Mouse (Mus musculus) regulatory T cell (primary cell): ENCODE results near the gene Spag4.

Experiments
- in situ Hi-C: fragments of 300-600 bp; cut with MboI, MseI; formaldehyde crosslinking; loops from one replicate; pipeline ENCODE4 v1.15.1; 2025; ENCODE audit warnings: high pct_unique_total_duplicates

The Spag4 gene

GRCm38 (mm10) chr2:156065099-156066041, at the start of gene Spag4:
Gene Spag4, plus strand, starts transcription at chr2:156065175.
- in situ Hi-C loops: no loop called here

- in situ Hi-C loops: no loop called here
Measured at GRCm38 (mm10) chr2:156018106-156018505, 46.9 kb upstream of the Spag4 start.

DNA sequence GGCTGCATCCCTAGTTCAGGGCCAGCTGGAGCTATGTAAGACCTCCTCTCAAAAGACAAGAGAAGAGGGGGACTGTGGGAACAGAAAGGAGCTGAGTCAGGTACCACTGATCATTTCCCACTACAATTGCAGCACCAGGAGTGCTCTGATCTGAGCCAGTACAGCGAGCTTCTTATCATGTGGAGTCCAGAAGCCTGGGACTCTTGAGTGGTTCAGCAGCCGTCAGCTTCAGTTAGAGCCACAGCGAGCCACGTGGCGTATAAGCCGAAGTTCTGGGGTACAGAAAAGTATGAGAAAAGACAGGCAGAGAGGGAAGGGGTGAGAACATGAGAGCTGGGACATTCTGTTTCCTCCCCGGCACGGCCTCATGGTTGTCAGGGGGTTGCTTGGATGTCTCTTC, 43.8 kb upstream of the Spag4 start:
- in situ Hi-C loops: no loop called here

DNA sequence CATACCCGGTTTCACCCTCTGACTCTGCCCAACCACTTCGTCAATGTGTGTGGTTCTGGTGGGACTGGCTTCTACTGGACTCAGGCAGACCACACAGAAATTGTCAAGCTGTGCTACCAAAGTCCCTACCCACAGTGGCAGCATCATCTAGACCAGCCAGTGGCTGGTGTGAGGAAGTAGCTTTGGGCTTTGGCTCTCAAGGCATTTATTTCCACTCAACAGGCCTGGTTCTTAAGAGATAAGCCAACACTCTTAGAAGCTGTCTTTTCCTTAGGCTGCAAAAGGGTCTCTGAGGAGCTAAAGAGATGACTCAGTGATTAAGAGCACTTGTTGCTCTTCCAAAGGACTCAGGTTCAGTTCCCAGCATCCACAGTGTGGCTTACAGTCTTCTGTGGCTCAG, 43.2 kb upstream of the Spag4 start:
- in situ Hi-C loops: no loop called here

GRCm38 (mm10) chr2:156025482-156025881, 39.5 kb upstream of the Spag4 start:
- in situ Hi-C loops: no loop called here

GRCm38 (mm10) chr2:156039390-156039789, 25.6 kb upstream of the Spag4 start:
- in situ Hi-C loops: no loop called here

- in situ Hi-C loops: no loop called here
Measured at GRCm38 (mm10) chr2:156042903-156043302, 22.1 kb upstream of the Spag4 start.

- in situ Hi-C loops: no loop called here
Measured at GRCm38 (mm10) chr2:156047929-156048328, 17.0 kb upstream of the Spag4 start.

- in situ Hi-C loops: loop anchor here (5.0 kb wide), 1 partner anchor 41 kb away; no protein-coding TSS in a partner anchor
Measured at GRCm38 (mm10) chr2:156052816-156053215, 12.2 kb upstream of the Spag4 start, which contains the start of gene Fer1l4. Gene Fer1l4, minus strand, starts transcription at chr2:156052947.

- in situ Hi-C loops: no loop called here
Measured at GRCm38 (mm10) chr2:156066126-156066525, 1.2 kb downstream of the Spag4 start.

DNA sequence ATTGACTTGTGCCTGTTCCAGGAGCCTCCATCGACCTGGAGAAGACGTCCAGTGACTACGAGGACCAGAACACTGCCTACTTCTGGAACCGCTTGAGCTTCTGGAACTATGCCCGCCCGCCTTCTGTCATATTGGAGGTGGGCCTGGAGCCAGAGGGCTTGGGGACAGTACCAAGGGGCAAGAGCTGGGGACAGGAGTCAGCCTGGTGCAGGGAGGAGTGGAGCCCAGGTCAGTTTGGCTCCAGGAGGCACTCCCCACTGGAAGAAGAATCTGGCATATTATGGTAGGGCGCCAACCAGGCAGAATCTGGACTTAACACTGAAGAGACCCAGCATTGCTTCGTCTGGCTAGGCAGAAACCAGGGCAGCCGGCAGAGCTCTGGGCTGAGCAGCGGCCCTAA, 2.9 kb downstream of the Spag4 start:
- in situ Hi-C loops: no loop called here

DNA sequence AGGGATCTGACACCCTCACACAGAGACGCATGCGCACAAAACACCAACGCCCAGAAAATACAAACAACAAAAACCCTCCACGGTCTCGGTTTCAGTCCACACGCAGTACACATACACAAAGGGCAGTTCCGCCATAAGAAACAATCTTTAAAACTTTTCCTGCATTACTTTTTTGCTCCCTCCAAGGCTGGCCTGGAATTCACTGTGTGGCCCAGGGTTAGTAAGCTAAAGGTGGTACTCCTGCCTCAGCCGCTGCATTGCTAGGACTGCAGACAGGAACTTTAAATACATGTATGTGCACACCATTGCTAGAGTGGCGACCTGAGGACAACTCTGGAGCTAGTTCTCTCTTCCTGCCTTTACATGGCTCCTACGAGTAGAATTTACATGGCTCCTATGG, 6.3 kb downstream of the Spag4 start:
- in situ Hi-C loops: no loop called here

DNA sequence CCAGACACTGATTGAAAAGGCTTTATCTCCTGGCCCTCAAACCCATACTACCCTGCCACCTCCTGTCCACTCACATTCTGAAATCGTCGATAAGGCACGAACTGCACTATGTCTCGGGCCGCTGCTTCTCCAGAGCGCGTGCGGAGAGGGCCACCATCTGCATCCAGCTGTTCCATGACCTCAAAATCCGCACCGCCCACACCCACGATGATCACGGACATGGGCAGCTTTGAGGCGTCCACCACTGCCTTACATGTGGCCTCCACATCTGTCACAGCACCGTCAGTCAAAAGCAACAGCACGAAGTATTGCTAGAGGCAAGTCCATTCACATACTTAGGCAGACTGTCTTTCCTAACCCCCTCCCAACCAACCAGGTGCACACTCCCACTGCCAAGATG, 8.8 kb downstream of the Spag4 start:
- in situ Hi-C loops: no loop called here

DNA sequence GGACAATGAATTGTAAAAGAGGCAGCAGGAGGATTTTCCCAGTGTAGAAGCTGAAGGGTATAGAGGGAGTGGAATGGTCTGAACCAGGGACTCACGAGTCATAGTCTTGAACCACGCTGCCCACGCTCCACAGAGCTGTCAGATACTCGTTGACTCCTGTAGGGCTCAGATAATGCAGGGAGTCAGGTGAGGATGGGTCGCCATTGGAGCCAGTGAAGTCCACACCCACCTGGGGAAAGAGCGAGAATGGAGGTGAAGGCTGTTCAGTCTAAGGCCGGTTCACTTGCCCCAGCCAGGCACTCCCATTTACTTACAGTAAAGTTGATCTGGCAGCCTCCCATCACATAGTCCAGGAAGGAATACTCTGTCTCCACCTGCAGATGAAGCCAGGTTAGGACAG, 12.5 kb downstream of the Spag4 start:
- in situ Hi-C loops: no loop called here

DNA sequence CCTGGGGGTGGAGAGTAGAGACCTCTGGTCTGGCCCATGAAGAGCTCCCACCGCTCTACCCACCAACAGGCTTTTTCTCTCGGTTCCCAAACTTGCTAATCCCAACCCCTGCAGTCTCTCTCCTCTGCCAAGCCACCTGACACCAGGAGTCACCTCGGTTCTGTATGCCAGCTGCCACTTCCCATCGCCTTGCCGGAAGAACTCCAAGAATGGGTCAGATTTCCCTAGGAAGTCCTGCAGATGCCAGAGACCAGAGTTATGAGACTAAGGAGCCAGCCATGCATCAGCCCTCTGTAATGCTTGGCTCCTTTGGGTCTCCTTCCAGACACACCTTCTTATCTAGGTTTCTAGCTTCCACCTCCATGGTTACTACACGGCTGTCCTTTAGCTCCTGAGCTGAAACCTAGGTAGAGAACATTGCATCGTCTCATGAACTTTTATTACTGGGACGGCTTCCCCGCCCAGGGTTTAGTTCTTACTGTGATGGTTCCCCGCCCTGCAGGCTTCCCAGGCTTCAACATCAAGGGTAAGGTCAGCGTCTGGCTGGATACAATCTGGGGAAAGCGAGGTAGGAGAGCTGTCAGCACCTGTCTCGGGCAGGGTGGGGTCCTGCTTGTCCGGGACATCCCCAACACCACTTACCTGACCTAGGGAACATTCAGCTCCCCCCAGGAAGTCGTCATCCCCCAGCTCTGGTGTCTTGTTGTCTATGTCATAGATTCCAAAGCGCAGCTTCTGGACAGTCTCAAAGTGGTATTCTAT, 13.6 kb downstream of the Spag4 start:
- in situ Hi-C loops: no loop called here

- in situ Hi-C loops: no loop called here
Measured at GRCm38 (mm10) chr2:156079183-156079560, 14.2 kb downstream of the Spag4 start.

GRCm38 (mm10) chr2:156079674-156080073, 14.7 kb downstream of the Spag4 start:
- in situ Hi-C loops: no loop called here

- in situ Hi-C loops: no loop called here
Measured at GRCm38 (mm10) chr2:156080391-156080790, 15.4 kb downstream of the Spag4 start.

DNA sequence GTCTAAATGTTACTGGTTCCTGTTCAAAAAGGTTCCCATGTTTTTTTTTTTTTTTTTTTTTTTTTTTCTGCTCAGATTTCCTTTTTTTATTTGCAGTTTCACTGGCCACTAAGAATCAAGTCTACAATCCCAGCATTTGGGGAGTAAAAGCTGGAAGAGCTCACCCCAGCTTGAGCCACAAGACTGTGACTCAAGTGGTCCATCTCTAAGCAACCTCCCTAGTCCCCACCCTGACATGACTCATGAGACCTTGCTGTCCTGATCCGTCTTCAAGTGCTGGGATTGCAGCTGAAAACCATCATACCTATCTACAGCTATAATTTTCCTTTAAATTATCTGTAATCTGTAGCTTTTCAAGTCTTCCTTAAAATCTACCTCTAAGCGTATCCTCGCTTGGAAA, 19.6 kb downstream of the Spag4 start:
- in situ Hi-C loops: no loop called here

DNA sequence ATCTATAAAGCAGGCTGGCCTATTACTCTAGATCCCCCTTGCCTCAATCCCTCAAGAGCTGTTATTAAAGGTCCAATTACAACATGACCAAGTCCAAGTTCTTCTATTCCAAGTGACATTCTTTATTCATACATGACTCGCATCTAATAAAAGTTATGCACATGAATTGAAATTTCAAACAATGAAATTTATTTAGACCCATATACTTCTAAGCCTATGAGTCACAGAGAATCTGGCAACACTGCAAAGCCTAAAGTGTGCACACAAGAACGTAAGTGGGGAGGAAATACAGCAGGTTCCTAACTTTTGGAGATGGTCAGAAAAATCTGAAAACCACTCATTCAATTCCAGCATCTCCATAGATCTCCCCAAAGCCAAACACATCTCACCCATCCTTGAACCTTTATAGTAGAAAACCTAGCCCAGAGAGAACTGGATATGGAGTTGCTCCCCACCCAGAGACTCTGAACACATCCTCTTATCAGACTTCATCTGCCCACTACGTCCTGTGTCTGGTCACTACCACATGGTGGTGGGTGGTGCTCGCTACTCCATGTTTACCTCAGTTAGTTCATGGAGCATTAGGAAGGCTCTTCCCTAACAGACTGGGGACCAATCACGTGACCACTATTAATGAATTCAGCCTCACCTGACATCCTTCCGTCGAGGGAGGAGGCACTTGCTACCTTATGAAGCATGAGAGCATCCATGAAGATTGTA, 22.6 kb downstream of the Spag4 start:
- in situ Hi-C loops: no loop called here

DNA sequence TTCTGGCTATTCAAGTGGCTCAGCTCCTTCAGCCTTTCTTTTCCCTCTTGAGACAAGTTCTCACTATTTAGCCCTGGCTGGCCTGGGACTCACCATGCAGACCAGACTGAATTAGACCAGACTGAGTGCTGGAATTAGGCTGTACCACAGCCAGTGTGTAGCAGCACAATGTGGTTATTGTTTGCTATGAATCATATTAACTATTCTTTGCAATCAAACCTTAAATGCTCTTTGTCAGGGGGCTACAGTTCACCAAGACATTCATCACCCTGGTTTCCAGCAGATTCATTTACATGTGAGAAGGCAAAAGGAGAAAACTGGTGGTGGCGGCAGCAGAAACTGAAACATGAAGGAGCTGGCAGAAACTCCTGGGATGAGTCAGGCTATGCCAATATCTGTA, 24.8 kb downstream of the Spag4 start:
- in situ Hi-C loops: no loop called here

GRCm38 (mm10) chr2:156091926-156092325, 27.0 kb downstream of the Spag4 start:
- in situ Hi-C loops: no loop called here
